Mouse (Mus musculus): Measurements from ENCODE around the gene St7. TPM values are rescaled to one million over a fixed set of nuclear protein-coding genes. Genes with fewer than 3 reads are reported as not detected.

The St7 gene
- polyA plus RNA-seq (2014; fragmentation: Illumina TruSeq; extraction: RNeasy Lipid Tissue Mini Kit (QIAGEN cat#74804); ENCODE audit: low read depth, low replicate concordance) = 22.9 TPM

GRCm38 (mm10) chr6:17692647-17693046, at the start of gene St7:
Gene St7, plus strand, starts transcription at chr6:17692933.

Other genes starting within 250 kb of the St7 start
- 8.3 TPM for gene Met, start 229.1 kb upstream of the St7 start, polyA plus RNA-seq (2014; fragmentation: Illumina TruSeq; extraction: RNeasy Lipid Tissue Mini Kit (QIAGEN cat#74804); ENCODE audit: low read depth, low replicate concordance)
- 847 TPM for gene Capza2, start 56.7 kb upstream of the St7 start, polyA plus RNA-seq (2014; fragmentation: Illumina TruSeq; extraction: RNeasy Lipid Tissue Mini Kit (QIAGEN cat#74804); ENCODE audit: low read depth, low replicate concordance)

All from adrenal gland, adult 10 weeks (tissue).